In the genomic region with DNA sequence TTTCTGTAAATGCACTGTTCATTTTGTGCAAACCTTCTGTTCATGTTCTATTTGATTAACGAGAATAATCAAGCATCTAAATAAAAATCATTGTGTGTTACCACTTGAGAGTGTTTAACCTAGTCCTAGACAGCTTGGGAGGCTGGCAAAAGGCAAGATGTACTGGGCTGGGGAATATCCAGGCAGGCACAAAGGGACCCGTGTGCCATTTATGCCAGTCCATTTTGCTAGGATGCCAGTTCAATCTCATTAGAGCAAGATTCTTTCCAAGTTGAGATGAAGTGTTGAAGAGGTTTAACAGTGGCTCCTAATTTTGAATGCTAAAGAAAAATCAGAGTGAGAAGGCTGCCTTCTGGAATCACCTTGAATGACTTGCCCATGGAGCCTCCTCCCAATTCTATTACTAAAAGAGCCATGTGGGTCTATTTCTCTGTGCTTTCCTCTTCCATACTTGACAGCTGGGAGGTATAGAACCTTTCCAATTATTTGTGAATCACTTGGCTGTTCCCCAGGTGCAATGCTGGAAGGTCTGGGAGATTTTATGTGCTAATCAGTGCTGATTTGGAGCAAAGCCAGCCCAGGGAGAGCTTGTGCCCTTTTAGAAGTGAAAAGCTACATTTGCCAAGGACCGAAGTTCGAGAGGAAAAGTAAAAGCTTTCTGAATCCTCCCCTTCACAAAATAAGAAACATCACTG, we compare ENCODE assay signal across 8 mouse cellular contexts.
DNase-seq lines count a peak whose midpoint lies in the region; ATAC-seq and TF ChIP-seq lines count a peak whose summit lies in the region.

No protein-coding gene starts in this region.

- no peaks in the 10 kb centered on the region for H3K36me3 ChIP-seq in limb, embryonic 11.5 days (ENCODE audit: control insufficient read depth, insufficient read depth, low read length)
- no peaks in the 10 kb centered on the region for H3K36me3 ChIP-seq in limb, embryonic 10.5 days
- no peaks in the 10 kb centered on the region for H3K36me3 ChIP-seq in midbrain, embryonic 14.5 days (ENCODE audit: control insufficient read depth, insufficient read depth, low read length)
- H3K36me3 ChIP-seq in stomach, postnatal 0 days (ENCODE audit: control insufficient read depth, insufficient read depth, low read length): no peaks in the 10 kb centered on the region

- no peaks in the 10 kb centered on the region for H3K9me3 ChIP-seq in limb, embryonic 11.5 days (ENCODE audit: control insufficient read depth, low read length)
- H3K9me3 ChIP-seq in limb, embryonic 10.5 days (replicated peaks): no peaks in the 10 kb centered on the region
- peaks cover under 1% of the 10 kb centered on the region for H3K9me3 ChIP-seq in midbrain, embryonic 14.5 days (ENCODE audit: control insufficient read depth, low read length)
- H3K9me3 ChIP-seq in stomach, postnatal 0 days (ENCODE audit: control insufficient read depth, low read length): no peaks in the 10 kb centered on the region

- H3K4me2 ChIP-seq in limb, embryonic 11.5 days (ENCODE audit: low read depth, severe bottlenecking): 0 out of 2 replicates have a peak overlapping the region, but pooled peaks have one; percentile 12
- no peak overlapping the region for H3K4me2 ChIP-seq in midbrain, embryonic 14.5 days (ENCODE audit: low read length)
- H3K4me2 ChIP-seq in stomach, postnatal 0 days (replicated peaks; ENCODE audit: low read depth): no peak overlapping the region

- H3K27ac ChIP-seq in limb, embryonic 11.5 days (replicated peaks; ENCODE audit: low read depth, low read length): no peak overlapping the region
- H3K27ac ChIP-seq in limb, embryonic 10.5 days: no peak overlapping the region
- peak overlapping the region; percentile 33 for H3K27ac ChIP-seq in midbrain, embryonic 14.5 days (replicated peaks; ENCODE audit: low read depth, low read length)
- no peak overlapping the region for H3K27ac ChIP-seq in stomach, postnatal 0 days (replicated peaks)

- no peak overlapping the region for H3K9ac ChIP-seq in limb, embryonic 11.5 days (ENCODE audit: low read length)
- no peak overlapping the region for H3K9ac ChIP-seq in midbrain, embryonic 14.5 days (replicated peaks; ENCODE audit: low read length)
- H3K9ac ChIP-seq in stomach, postnatal 0 days (ENCODE audit: low read length): no peak overlapping the region

- no peak for TF ChIP-seq CTCF in stomach, postnatal 0 days (IDR thresholded peaks at IDR 0.05; ENCODE audit: low read depth)

- no peak for ATAC-seq in limb, embryonic 11.5 days (ENCODE audit: insufficient number of reproducible peaks, low FRiP score, low TSS enrichment, low read depth)
- peak; percentile 63; the same call in 1 of the 2 replicates for ATAC-seq in midbrain, embryonic 14.5 days (ENCODE audit: low FRiP score, low TSS enrichment)
- ATAC-seq in stomach, postnatal 0 days (ENCODE audit: low FRiP score, low TSS enrichment): no peak

- WGBS in limb, embryonic 11.5 days: 40% methylated on average over 4 of the region's 4 CpGs
- 54% methylated on average over 4 of the region's 4 CpGs for WGBS in limb, embryonic 10.5 days
- WGBS in midbrain, embryonic 14.5 days: 37% methylated on average over 4 of the region's 4 CpGs
- 53% methylated on average over 4 of the region's 4 CpGs for WGBS in stomach, postnatal 0 days

- no peaks in the 10 kb centered on the region for H3K27me3 ChIP-seq in limb, embryonic 11.5 days (ENCODE audit: control insufficient read depth, insufficient read depth, low read length)
- H3K27me3 ChIP-seq in limb, embryonic 10.5 days (ENCODE audit: low read depth, poor library complexity, severe bottlenecking): no peaks in the 10 kb centered on the region
- H3K27me3 ChIP-seq in midbrain, embryonic 14.5 days (ENCODE audit: control insufficient read depth, insufficient read depth, low read length): no peaks in the 10 kb centered on the region
- H3K27me3 ChIP-seq in stomach, postnatal 0 days (ENCODE audit: control insufficient read depth, insufficient read depth, low read length): no peaks in the 10 kb centered on the region

- H3K4me3 ChIP-seq in limb, embryonic 11.5 days (ENCODE audit: low read depth, low read length): no peak overlapping the region
- H3K4me3 ChIP-seq in limb, embryonic 10.5 days: no peak overlapping the region
- no peak overlapping the region for H3K4me3 ChIP-seq in midbrain, embryonic 14.5 days (replicated peaks; ENCODE audit: low read depth, low read length)
- H3K4me3 ChIP-seq in stomach, postnatal 0 days (ENCODE audit: low read depth, low read length): no peak overlapping the region

- peak; percentile 25 for DNase-seq in limb, embryonic 11.5 days (ENCODE audit: low spot score)
- no peak for DNase-seq in limb, embryonic 10.5 days (ENCODE audit: low spot score)
- DNase-seq in cerebellum, postnatal 14 days: peak; percentile 92 to 94
- DNase-seq in kidney, postnatal 10 days: peak; percentile 19
- peak; percentile 76 for DNase-seq in midbrain, embryonic 14.5 days
- DNase-seq in natural killer cell, adult 2 months (ENCODE audit: low spot score in 2 of 2): no peak
- no peak for DNase-seq in stomach, postnatal 0 days (ENCODE audit: low spot score)
- no peak for DNase-seq in spleen, postnatal 4 days (ENCODE audit: low spot score in 2 of 2)

- peaks cover 3% of the 10 kb centered on the region; the same call in 1 of the 2 replicates for H3K4me1 ChIP-seq in limb, embryonic 11.5 days (ENCODE audit: control insufficient read depth, insufficient read depth, low read length)
- H3K4me1 ChIP-seq in limb, embryonic 10.5 days: peaks cover 21% of the 10 kb centered on the region
- H3K4me1 ChIP-seq in midbrain, embryonic 14.5 days (ENCODE audit: control insufficient read depth, insufficient read depth, low read length): peaks cover 23% of the 10 kb centered on the region
- H3K4me1 ChIP-seq in stomach, postnatal 0 days (replicated peaks; ENCODE audit: control insufficient read depth, insufficient read depth): no peaks in the 10 kb centered on the region

- TF ChIP-seq EP300 in stomach, postnatal 0 days (optimal IDR thresholded peaks at IDR 0.05): no peak

Comparison
In these comparisons a context has a peak if more than half of its experiments do, and no peak if none do; other contexts are left out.
1. DNase-seq: peak in limb, embryonic 11.5 days (single experiment), cerebellum, postnatal 14 days (2 of 2), kidney, postnatal 10 days (single experiment) and midbrain, embryonic 14.5 days (single experiment); none in limb, embryonic 10.5 days (single experiment), natural killer cell, adult 2 months (0 of 2), stomach, postnatal 0 days (single experiment) and spleen, postnatal 4 days (0 of 2).